Mouse (Mus musculus) liver, embryonic 14.5 days (tissue): ENCODE data around the gene Klhl36.

Source experiments
- CTCF ChIP-seq: IDR thresholded peaks from 2 replicates; pipeline ENCODE4 v1.5.1; 2016; ENCODE audit warnings: antibody characterized with exemption, low read depth, control low read depth
- EP300 ChIP-seq: IDR thresholded peaks from 2 replicates; pipeline ENCODE4 v1.6.1; 2016; ENCODE audit warnings: antibody characterized with exemption, low read depth

DNA sequence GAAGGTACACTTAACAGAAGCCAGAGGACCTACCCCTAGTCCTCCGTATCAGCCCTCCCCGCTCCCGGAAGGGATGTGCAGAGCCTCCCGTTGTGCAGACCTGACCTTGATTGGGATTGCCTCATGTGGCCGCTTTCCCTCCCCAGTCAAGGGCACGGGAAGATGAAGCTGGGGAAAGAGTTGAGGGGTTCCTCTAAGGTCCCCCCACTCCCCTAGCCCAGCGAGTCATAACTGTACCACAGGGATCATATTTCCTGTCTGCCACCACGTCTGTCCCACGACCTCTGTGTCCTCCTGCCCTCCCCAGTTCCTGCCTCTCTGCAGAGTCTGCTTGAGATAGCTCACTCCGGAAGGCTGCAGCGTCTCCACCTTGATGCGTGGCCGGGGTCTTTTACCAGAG, 35.9 kb downstream of the Klhl36 start:
- TF ChIP-seq CTCF (no peak), EP300 (no peak)
